Mouse (Mus musculus) frontal cortex, adult 2 months (tissue): Measurements from ENCODE around the gene Marcks. TPM values are rescaled to one million over a fixed set of nuclear protein-coding genes. Genes with fewer than 3 reads are reported as not detected.

Source experiments
- polyA plus RNA-seq: library from polyadenylated mRNA; depleted of rRNA; stranded (reverse); fragments of >200 nt; gene quantifications from 2 replicates; pipeline ENCODE4 v1.2.3, GENCODE M21; 2012; rRNA removed

Marcks gene
- polyA plus RNA-seq, 1 experiment, result 126 TPM

Other genes starting within 250 kb of the Marcks start
- 118 and 128 TPM in 2 replicates for gene Hdac2, start 164.4 kb downstream of the Marcks start, polyA plus RNA-seq